ENCODE assay signal across 8 mouse cellular contexts in genomic region chr11:107451106-107451505, GRCm38 (mm10). TPM values are rescaled to one million over a fixed set of nuclear protein-coding genes. Genes with fewer than 3 reads are reported as not detected.
A peak's percentile ranks its signal among the peaks of the same experiment; 100 is the strongest.
DNase-seq lines count a peak whose midpoint lies in the region; ATAC-seq and TF ChIP-seq lines count a peak whose summit lies in the region.

No protein-coding gene starts in this region.

- no peak overlapping the region for H3K4me3 ChIP-seq in heart, postnatal 0 days (ENCODE audit: low read depth, low read length)
- peak overlapping the region; percentile 15; the same call in 1 of the 2 replicates for H3K4me3 ChIP-seq in liver, postnatal 0 days (ENCODE audit: low read depth, low read length)

- H3K4me1 ChIP-seq in heart, postnatal 0 days (ENCODE audit: control insufficient read depth, insufficient read depth) = peaks cover 52% of the 10 kb centered on the region
- H3K4me1 ChIP-seq in liver, postnatal 0 days (ENCODE audit: insufficient read depth) = peaks cover 62% of the 10 kb centered on the region

- ATAC-seq in heart, postnatal 0 days (ENCODE audit: insufficient read depth, low read depth) = peak; percentile 34
- peak; percentile 65 for ATAC-seq in liver, postnatal 0 days

- TF ChIP-seq CTCF in heart, postnatal 0 days (IDR thresholded peaks at IDR 0.05; ENCODE audit: low read depth) = no peak
- TF ChIP-seq CTCF in liver, postnatal 0 days (IDR thresholded peaks at IDR 0.05; ENCODE audit: low read depth) = no peak

- WGBS in heart, postnatal 0 days = 10% methylated on average over 10 of the region's 10 CpGs
- 20% methylated on average over 10 of the region's 10 CpGs for WGBS in liver, postnatal 0 days (ENCODE audit: insufficient replicate concordance)

- H3K27me3 ChIP-seq in heart, postnatal 0 days (ENCODE audit: control insufficient read depth, insufficient read depth, low read length) = no peaks in the 10 kb centered on the region
- H3K27me3 ChIP-seq in liver, postnatal 0 days (ENCODE audit: insufficient read depth, low read length) = no peaks in the 10 kb centered on the region

- TF ChIP-seq EP300 in heart, postnatal 0 days (IDR thresholded peaks at IDR 0.05; ENCODE audit: low read depth) = no peak
- TF ChIP-seq EP300 in liver, postnatal 0 days (IDR thresholded peaks at IDR 0.05; ENCODE audit: low read depth) = peak; percentile 88

- H3K27ac ChIP-seq in heart, postnatal 0 days (ENCODE audit: low read depth) = peak overlapping the region; percentile 35
- H3K27ac ChIP-seq in liver, postnatal 0 days (ENCODE audit: low read depth) = peak overlapping the region; percentile 70

- no peak overlapping the region for H3K9ac ChIP-seq in heart, postnatal 0 days (replicated peaks; ENCODE audit: low read depth, low read length)
- H3K9ac ChIP-seq in liver, postnatal 0 days (replicated peaks) = peak overlapping the region; percentile 36

- no peaks in the 10 kb centered on the region for H3K36me3 ChIP-seq in heart, postnatal 0 days (replicated peaks; ENCODE audit: control insufficient read depth, insufficient read depth, low read length)
- H3K36me3 ChIP-seq in liver, postnatal 0 days (replicated peaks; ENCODE audit: insufficient read depth, low read length) = 0 out of 2 replicates have a peak, but pooled peaks cover 4% of the 10 kb centered on the region

- DNase-seq in ovary, postnatal 36 days (ENCODE audit: low spot score) = peak; percentile 13
- DNase-seq in ovary, postnatal 14 days (ENCODE audit: low spot score) = no peak
- DNase-seq in heart, postnatal 0 days (ENCODE audit: low spot score) = peak; percentile 51
- DNase-seq in liver, postnatal 0 days = peak; percentile 47
- peak; percentile 28 for DNase-seq in thymus, postnatal 4 days
- DNase-seq in embryo, embryonic 10 days (ENCODE audit: low spot score) = no peak
- DNase-seq in left cerebral cortex, adult 9 months (ENCODE audit: low spot score in 2 of 2) = no peak
- no peak for DNase-seq in ovary, adult 18-20 months (ENCODE audit: low spot score)

- H3K9me3 ChIP-seq in heart, postnatal 0 days (replicated peaks; ENCODE audit: control insufficient read depth, low read length) = no peaks in the 10 kb centered on the region
- H3K9me3 ChIP-seq in liver, postnatal 0 days (ENCODE audit: low read length) = no peaks in the 10 kb centered on the region

- H3K4me2 ChIP-seq in heart, postnatal 0 days (ENCODE audit: low read depth, low read length) = peak overlapping the region; percentile 46
- H3K4me2 ChIP-seq in liver, postnatal 0 days (ENCODE audit: low read depth, low read length) = peak overlapping the region; percentile 58

RNA-seq across cellular contexts. Expression of gene Pitpnc1, which starts 19.4 kb away (rescaled TPM):
- 27.9 and 28.7 TPM in 2 replicates for total RNA-seq in heart, postnatal 0 days (2014; rRNA removed; ENCODE audit: low replicate concordance)
- 29.2 and 31.6 TPM in 2 replicates for polyA plus RNA-seq in heart, postnatal 0 days (2015; fragmentation: Nextera tagmentation; extraction: Ambion mirVana)
- polyA plus RNA-seq in liver, postnatal 0 days (2015; fragmentation: Nextera tagmentation; extraction: Ambion mirVana) = 6.8 and 9.1 TPM in 2 replicates

RNA-seq across cellular contexts. Expression of gene Psmd12, which starts 28.2 kb away (rescaled TPM):
- total RNA-seq in heart, postnatal 0 days (2014; rRNA removed; ENCODE audit: low replicate concordance) = 26.7 and 45.6 TPM in 2 replicates
- 153 and 158 TPM in 2 replicates for polyA plus RNA-seq in heart, postnatal 0 days (2015; fragmentation: Nextera tagmentation; extraction: Ambion mirVana)
- polyA plus RNA-seq in liver, postnatal 0 days (2015; fragmentation: Nextera tagmentation; extraction: Ambion mirVana) = 78.8 and 79.6 TPM in 2 replicates

Comparison
In these comparisons a context has a peak if more than half of its experiments do, and no peak if none do; other contexts are left out.
1. DNase-seq: peak in ovary, postnatal 36 days (single experiment), heart, postnatal 0 days (single experiment), liver, postnatal 0 days (single experiment) and thymus, postnatal 4 days (single experiment); none in ovary, postnatal 14 days (single experiment), embryo, embryonic 10 days (single experiment), left cerebral cortex, adult 9 months (0 of 2) and ovary, adult 18-20 months (single experiment).